Mouse (Mus musculus) megakaryocyte, embryonic 14.5 days (primary cell): Measurements from ENCODE around the gene BC067074.

Experiments used
- FLI1 ChIP-seq: IDR thresholded peaks from 2 replicates; pipeline ENCODE4 v1.6.1; 2012; ENCODE audit warnings: low read length, inconsistent platforms, mixed read lengths
- GATA1 ChIP-seq: IDR thresholded peaks from 3 replicates; pipeline ENCODE4 v1.6.1; 2012; ENCODE audit warnings: mixed read lengths, low read length, inconsistent platforms, borderline replicate concordance

GRCm38 (mm10) chr13:113245025-113245424, 47.9 kb upstream of the BC067074 start:
- TF ChIP-seq GATA1 (no peak), FLI1 (no peak)
